Mouse (Mus musculus) urinary bladder, postnatal 25 days (tissue): Measurements from ENCODE around the gene Adck1.
"Not testable (repeated sequence)": the region's sequence is repeated elsewhere in the genome, so short reads cannot be mapped to it uniquely, and the experiment has no call there.

Experiments
- DNase-seq: peaks from one replicate; pipeline ENCODE4 v3.0.0; 2022; ENCODE audit warnings: low spot score

Gene Adck1

DNA sequence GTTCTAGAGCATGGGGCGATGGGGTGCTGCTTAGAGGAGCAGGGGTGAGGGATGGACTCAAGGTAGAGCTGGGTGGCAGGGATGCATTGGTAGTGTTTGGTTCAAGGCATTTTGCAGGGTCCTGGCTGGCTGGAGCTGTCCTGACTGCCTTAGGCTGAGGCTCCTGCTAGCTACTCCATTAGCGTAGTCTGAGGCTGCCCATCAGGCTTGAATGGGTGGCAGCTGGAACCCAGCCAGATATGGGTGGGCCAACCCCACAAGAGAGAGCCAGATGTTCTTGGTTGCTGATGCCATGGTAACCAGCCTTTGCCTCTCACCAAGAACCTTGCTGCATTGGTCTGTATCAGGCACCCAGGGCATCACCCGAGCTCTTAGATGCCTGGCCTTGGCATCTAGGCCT is 66.6 kb downstream of the Adck1 start:
- DNase-seq, result no peak

DNA sequence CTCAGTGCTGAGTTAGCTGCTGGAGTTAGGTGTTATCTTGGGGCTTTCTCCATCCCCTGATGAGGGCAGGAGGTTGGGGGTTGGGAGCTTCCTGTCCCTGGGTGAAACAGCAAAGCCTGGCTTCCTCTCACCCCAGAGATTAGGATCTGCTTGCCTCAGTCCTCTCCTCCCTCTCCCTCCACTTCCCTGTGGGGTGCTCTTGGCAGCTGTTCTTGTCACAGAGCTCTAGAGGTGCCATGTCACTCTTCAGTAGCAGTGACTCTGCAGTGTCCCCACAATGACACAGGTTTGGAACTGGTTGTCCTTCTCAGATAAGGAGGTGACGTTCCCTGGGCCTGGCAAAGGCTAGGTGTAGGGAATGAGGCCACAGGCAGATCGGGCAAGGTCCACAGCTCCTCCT is 68.4 kb downstream of the Adck1 start:
- no peak for DNase-seq

DNA sequence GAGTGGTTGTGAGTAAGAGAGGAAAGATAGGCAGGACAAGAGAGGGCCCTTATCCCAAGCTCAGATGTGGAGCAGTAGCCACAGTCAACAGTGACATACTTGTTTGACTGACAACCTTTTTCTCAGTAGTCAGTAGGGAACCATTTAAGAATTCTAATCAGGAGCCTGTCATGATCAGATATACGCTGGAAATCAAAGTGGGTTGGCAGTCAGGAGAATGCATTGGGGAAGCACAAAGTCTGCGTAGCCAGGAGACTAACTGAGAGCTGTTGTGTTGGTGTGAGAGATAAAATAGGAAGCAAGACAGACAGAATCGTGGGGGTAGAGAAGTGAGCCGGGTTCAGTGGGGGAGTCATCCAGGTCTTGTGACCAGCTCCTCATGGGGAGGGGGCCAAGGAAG is 71.9 kb downstream of the Adck1 start:
- no peak for DNase-seq

DNA sequence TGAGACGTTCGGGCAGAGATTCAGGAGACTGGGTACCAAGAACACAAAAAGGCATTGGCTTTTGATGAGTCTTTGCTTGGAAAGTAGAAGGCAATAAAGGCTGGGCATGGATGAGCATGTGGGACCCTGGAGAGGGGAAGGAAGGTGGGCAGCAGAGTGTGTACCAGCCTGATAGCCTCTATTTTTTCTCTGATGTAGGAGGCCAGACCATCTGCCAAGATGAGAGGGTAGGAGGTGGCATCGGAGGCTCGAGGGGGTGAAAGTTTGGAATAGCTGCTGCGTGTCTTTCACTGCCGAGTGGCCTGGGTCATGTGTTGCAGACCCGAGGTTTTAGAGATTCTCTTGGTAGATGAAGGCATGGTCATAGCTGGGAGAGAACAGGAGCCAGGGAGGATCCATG is 72.8 kb downstream of the Adck1 start:
- DNase-seq, result no peak

DNA sequence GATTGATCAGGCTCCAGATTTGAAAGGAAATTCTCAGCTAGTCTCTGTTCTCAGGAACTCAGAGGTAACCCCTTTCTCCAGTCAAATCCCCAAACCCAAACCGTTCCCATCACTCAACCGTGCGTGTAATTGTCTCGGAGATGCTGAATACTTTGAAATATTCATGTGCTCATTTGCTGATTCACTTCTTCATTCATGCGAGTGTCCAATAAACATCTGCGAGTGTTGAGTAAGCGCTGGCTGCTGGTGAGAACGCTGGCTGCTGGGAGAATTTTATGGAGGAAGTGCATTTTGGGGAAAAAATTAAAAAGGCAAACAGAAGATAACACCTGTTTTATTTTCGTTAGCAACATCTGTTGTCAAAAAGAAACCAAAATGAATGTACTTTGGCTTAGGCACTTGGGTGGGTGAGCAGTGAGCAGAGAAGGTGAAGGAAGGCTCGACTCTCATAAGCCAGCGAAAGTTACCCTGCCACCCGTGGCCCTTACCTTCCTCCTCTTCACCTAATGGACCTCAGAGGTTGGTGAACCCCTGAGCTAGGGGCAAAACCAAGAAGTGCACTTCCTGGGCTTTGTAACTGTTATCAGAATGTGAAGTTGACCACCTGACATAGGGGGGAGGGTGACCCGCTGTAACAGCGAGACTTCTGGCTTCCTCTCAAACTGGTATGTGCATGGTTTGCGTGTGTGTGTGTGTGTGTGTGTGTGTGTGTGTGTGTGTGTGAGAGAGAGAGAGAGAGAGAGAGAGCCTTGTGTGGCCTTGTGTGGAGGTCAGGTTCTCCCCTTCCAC is 76.8 kb downstream of the Adck1 start:
- DNase-seq, result no peak

DNA sequence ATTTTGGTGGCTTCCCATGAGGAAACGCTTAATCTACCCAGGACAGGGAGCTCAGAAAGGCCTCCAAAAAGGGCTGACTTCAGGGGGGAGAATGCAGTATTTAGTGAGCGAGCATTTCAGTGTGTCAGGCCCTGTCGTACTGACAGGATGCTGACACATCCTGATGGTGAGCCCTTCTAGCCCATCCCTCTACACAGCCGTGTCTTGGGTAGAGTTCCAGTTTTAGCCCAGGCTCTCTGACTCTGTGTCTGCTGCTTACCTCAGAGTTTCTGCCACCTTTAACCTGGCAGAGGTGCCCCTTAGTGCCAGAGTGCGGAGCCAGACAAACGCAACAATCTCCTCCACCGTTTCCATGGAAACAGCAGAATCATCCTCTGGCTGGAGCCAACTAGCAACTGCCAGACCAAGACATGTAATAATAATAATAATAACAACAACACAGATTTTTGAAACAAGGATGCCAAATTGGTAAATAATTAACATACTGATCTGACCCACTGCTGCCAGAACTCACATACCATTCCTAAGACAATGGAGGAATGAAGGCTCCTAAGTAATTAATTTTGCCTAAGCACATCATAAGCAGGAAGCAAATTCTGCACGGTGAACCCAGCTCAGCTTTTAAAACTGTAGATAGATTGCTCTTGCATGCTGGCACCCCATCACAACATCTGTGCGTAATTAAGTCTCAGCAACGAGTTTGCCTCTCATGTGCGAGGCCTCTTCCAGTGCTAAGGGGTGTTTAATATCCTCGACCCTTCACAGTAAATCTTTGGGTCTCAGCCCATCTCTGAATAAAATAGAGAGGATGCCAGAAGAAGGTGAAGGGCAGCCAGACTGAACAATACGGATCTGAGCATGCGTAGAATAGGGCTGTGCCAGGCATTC is 81.8 kb downstream of the Adck1 start:
- no peak for DNase-seq

DNA sequence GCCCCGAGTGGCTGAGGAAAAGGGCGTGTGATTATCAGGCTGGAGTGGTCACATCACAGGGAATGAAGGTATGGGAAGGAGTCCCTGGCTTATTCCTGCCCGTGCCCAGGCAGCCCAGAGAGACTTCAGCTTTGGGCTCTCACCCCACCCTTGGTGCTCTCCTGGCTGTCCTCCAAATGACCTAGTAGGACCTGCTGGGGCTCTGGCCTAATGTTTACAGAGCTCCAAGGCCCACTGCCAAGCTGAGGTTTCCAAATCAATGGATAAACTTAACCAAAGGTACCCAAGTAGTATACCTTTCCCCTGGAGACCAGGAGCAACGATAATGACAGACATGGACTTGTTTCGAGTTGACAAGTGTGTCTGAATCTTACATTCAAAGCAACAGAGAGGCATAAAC is 83.7 kb downstream of the Adck1 start:
- DNase-seq, result no peak

DNA sequence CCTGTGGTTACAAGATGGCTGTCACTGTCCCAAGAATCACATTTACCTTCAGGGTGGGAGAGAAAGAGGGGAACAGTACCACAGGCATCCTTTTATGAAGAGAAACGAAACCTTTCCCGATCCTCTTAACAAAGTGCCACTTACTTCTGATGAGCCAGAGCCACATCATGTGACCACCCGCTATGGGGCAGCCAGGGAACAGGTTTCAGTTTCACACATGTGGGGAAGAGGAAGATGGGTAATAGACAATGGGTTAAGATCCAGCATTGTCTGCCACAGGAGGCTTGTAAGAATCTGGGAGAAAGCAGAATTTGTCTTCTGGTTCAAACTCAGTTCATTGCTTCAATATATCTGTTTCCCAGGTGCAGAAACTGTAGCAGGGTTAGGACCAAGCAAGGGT is 85.1 kb downstream of the Adck1 start:
- no peak for DNase-seq

DNA sequence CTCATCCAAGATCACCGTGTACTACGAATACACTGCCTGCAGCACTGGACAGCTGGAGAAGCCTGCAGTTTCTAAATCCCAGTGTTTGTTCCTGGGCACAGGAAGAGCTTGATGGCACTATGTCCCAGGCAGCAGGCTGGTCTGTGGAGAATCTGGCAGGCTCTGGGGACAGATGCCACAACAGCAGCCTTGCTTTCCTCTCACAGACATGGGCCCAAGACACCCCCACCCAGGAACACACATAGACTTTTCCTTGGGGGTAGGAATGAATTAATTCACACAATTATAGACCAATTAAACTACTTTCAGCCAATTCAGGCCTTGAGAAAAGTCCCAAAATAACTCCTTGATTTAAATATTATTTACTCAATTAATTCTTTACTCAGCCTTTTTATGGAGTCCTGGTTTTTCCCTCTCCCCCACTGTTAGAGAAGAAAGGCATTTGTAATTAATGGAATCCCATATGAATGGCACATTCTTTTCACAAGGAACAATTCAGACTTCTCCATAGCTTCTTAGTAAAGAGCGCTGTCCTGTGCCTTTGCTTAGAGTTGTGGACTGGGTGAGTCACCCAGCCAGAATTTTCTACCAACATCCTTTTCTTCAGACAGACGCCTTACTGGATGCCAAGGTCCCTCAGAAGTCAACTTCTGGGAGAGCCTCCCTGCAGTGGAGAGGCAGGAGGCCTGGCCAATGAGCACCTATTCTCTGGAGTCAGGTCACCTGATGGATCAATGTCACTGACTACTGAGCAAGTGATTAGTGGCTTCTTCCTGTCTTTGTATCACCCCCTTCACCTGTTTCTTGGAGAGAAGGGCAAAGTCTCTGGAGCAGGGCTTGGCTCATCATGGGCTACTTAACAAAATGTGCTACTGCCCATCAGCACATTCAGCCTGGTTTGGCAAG is 90.6 kb downstream of the Adck1 start:
- DNase-seq, result no peak

DNA sequence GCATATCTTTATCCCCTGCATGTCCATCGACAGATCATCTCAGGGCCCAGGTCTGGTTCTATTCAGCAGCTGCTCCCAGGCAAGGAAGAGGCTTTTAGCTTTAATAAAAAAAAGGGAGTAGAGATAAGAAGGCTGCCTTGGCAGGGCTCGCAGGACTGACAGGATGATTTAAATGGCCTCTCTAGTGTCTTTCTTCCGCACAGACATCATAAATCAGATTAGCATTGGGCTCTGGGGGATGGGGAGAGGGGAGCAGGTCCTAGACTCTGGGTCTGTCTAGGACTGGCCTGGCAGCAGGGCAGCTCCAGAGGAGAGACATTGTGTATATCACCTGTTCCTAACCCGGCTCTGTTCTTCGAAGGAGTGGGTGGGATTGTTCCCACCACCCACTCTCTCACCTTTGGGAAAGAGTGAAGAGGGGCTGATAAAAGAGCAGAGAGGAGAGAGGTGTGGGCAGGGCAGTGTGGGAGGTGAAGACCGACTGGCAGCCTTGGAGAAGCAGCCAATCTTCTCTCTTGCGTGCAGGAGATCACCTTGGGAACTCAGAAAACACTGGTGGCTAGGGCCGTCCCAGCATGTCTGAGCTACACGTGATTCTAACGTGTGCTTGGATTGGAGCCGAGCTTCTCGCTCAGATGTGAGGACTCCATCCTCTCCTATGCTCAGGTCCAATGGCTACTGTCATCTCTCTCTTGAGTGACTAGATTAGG is 94.5 kb downstream of the Adck1 start:
- no peak for DNase-seq

DNA sequence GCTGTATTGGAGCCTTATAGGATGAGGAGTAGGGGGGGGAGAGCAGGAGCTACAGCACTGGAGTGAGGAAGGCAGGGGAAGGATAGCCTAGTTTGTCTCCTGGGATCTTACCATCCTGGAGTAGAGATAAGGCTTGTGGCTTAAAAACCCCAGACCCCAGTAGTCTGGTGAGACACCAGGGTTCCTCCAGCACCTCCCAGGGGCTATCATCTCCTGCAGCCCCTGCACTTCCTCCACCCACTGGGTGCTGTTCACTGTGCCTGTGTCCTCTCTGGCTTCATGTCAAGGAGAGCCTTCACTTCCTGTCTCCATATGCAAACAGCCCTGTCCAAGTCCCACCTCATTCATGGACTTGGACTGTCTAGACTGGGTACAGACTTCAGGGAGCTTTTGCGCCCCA is 96.7 kb downstream of the Adck1 start:
- no peak for DNase-seq

DNA sequence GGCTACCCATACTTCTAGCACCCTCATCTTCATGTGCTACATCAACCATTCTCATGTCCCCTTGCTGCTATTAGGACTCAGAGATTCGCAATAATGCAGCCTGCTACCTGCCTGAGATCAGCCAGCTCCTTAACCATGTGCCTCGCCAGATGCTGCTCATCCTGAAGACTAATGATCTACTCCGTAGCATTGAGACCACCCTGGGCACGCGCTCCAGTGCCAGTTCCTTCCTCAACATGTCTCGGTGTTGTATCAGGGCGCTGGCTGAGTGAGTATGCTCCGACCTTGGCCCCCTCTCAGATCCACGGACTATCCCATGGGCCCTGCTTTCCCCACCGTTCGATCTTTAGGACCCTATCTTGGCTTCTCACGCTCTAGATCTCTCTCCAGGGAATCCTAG is 98.6 kb downstream of the Adck1 start:
- DNase-seq, result no peak

DNA sequence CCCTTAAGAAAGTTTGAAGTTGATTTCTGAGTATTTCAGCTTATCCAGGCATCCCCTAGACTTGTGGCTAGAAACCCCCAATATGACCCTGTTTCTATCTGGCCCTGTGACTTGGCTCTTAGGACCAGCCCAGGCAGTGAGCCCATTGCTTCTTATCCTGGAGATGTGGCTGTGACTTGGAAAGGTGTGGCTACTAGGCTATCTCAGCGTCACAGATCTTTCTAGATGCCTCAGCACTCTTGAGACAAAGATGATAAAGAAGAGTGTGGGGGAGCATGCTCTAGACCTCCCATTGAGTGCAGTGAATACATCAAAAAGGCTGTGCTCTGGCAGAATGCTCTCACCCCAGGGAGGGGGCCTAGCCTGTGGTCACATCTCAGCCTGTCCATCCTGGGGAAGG is 99.1 kb downstream of the Adck1 start:
- no peak for DNase-seq

DNA sequence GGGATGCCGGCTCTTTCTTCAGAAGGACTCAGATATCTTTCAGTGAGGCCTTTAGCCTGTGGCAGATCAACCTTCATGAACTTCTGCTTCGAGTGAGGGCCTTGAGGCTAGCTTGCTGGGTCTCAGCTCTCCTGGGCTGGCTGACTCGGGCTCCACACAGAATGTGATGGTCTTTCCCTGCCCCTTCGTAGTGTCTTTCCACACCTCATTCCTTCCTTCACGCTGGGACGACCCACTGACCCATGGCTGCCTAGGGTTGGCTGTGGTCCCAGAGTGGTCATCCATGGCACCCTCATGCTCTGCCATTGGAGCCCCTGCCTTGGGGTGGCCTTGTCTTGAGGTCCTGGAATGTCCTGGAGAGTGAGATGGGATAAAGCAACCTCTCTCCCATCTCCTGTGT is 100.7 kb downstream of the Adck1 start:
- DNase-seq, result no peak

DNA sequence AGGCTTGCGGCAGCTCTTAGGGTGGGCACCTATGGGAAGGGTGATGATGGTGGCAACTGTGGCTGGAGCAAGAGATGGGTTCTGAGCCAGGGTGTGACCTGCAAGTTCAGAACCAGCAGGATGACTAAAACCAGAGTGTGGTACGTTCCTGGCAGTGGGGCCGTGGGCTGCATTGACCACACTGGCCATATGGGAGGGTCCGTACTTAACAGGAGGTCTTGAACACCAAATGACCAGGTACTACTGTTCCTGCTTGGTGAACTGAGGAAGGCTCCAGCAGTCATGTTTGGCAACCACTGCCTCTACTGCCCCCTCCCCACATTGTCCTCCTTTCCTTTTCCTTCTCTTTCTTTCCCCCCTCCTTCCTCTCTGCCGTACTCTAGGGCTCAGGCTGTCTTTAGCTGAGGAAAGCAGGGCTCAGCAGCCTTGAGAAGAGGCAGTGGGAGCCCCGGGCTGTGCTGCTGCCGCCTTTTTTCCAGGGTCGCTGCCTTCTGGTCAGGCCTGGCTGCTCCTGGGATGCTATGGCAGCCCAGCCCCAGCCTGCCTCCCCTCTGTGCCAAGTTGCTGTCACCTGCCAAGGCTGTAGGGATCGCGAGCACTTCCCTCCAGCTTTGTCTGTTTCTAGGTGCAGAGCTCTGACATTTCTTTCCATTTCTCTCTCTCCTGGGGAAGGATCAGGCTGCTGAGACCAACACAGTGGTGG is 103.4 kb downstream of the Adck1 start:
- no peak for DNase-seq

DNA sequence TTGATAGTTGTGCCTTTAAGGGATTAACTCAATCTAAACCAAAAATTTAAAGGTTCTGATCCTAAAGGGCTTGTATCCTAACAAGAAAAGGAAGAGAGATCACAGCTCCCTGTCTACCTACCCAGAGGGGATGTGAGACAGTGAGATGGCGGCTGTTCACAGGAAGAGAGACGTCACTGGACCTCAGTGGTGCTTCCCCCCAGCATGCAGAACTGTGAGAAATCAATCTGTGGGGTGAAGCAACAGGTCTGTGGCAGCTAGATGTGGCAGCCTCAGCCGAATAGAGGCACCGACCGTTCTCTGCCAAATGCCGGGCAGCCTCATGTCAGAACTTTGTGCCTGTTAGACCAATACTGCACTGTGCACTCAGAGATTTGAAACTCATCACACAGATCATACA is 106.4 kb downstream of the Adck1 start:
- no peak for DNase-seq

DNA sequence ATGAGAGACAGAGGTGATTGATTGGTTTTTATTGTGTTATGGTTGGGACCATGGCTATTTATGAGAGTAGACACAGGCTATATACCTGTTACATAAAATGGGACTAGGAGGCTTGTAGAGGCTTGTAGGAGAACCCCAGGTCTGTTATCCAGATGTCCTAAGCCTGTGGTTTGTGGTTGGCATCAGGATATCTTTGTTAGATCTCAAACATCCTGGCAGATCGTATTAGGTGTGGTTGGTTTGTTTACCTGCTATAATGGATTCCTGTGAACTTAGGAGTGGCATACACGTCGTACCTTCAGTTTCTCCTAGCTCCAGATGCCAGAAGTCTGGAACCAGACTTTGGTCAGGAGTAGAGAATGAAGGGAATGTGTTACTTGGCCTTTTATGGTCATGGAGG is 106.9 kb downstream of the Adck1 start:
- no peak for DNase-seq

DNA sequence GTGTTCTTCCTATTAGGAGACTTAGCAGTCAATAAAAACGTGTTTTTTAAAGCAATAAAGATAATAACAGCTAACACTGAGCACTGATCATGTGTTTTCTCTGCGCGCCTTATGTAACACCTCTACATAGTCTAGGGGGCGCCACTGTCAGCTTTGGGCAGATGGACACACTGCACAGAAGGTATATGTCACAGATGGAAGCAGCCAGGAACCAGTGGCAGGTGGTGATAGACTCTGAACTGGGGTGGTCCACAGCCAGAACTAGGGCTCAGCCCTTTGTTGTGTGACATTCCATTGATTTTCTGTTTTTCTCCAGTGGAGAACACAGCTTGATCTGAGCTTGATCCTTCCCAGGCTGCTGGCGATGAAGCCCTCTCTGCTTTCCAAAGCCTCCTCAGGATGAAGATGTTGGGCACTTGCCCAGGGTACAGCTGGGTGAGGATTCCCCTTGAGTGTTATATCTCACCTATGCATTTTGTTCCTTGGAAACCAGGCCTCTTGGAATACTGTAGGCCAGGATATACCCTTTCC is 107.6 kb downstream of the Adck1 start:
- no peak for DNase-seq

DNA sequence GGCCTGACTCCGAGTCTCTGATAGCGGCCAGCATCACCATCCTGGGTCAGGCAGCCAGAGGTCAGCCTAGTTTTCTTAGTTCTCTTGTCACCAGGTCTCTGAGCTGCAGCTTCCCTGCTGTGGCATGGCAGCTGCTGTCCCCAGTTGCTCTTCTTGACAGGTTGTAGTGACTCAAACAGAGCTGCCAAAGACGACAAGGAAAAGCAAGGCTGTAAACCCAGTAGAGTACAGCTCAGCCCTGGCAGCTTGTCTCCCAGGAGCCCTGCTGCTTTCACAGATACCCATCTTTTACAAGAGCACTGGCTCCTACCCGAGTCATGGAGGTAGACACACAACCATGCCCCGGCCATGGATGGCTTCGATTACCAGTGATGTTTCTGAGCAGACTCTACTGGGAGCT is 108.3 kb downstream of the Adck1 start:
- no peak for DNase-seq

DNA sequence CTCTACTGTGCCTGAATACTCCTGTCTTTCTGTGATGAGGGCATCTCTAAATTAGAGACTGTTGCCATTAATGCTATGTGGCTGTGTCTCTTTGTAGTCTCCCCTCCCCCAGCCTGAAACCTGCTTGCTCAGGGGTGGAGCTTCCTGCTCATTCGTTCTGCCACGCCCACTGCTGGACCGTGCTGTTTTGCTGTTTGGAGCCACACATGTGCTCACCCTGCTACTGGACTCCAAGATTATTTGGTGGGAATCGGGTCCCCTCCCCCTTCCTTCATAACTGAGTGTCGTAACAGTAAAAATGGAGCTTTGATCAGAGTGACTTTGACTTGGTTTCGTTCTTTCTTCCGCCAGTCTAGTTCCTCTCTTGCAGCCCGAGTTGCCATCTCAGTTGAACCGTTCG is 111.5 kb downstream of the Adck1 start:
- not testable (repeated sequence) for DNase-seq

DNA sequence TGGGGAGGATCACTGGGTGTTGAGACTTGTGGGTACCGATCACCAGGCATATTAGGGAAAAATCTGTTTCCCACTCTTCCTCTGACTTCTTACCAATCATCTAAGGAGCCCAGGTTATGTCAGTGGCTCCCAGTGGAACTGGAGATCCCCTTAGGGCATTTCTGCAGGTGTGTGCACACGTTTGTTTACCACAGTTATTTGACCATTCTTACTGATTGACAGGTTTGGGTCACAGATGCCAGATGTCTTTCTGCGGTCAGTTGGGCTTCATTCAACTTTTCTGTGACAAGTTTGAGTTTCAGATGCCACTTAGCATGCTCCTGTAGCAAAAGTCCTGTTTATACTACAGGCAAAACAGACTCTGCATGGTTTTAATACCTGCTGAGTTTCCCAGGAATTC is 112.5 kb downstream of the Adck1 start:
- DNase-seq, result no peak
